Mouse (Mus musculus) CD4-positive helper T cell, adult 2 months (primary cell): Measurements from ENCODE around the gene Ltn1.

Experiments
- DNase-seq: peaks from one replicate; pipeline ENCODE4 v3.0.0-alpha.2; 2012; ENCODE audit warnings: low read depth, missing footprints, low spot score

The Ltn1 gene

DNA sequence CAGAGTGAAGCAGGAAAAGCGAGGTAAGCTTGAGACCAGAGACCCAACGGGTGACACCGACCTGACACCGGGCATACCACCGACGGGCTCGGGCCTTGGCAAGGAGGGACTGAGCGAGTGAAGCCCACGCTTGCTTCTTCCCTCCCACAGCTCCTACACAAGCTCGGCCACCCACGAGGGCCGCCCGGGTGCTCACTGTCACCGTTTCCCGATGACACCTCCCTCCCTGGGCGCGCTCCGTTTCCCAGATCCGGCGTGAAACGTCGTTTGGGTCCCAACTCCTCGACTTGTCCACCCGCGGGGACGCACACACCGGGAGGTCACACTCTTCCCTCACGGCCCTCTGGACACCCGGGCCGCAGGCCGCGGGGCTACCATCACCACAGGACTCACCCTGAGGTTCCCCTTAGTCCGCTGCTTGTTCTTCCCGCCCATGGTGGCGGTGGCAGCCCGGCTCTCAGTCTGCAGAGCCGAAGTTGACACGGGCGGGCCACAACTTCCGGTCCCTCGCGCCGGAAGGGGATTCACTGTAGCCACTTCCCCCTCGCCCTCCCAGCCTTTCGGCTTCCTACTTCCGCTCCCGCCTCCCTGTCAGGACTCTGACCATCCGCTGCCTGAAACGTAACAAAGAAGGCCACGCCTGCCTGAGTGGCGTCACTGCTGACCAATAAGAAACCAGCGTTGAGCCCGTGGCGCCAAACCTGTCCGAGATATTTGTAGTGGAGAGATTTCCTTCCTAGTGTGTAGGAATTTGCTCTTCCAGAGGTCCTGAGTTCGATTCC, at the start of gene Ltn1:
Ltn1 (minus strand) TSS at position 580 of the 782 bp plus-strand sequence.
- DNase-seq, result peak; percentile 97

DNA sequence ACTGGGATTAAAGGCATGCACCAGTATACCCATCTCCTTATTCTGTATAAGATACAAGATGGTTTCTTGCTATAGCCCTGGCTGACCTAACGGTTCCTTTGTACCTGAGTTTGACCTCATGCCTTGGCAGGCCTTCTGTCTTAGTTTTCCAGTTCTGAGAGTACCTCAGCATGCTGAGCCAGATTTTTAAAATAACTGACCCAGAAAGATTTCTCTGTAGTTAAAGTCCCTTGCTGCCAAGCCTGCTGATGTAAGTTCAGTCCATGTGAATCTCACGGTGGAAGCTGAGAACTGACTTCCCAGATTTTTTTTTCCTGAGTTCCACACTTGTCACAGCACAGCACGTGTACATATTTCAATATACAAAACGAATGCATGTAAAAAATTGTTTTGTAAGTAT, 38.2 kb upstream of the Ltn1 start:
- DNase-seq, result no peak

DNA sequence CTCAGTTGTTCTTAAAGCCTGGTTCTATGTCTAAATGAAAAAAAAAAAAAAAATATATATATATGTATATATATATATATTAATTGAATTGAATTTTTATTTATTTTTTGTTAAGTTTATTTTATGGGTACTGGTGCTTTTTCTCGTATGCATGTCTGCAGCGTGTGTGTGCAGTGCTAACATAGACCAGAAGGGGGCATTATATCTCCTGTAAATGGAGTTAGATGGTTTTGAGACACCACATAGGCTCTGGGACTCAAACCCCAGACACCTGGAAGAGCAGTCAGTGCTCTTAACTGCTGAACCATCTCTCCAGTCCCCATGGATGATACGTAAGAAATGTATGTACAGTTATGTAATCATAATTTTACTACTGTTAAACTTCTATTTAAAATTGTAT, 26.3 kb upstream of the Ltn1 start:
- peak; percentile 17 for DNase-seq

DNA sequence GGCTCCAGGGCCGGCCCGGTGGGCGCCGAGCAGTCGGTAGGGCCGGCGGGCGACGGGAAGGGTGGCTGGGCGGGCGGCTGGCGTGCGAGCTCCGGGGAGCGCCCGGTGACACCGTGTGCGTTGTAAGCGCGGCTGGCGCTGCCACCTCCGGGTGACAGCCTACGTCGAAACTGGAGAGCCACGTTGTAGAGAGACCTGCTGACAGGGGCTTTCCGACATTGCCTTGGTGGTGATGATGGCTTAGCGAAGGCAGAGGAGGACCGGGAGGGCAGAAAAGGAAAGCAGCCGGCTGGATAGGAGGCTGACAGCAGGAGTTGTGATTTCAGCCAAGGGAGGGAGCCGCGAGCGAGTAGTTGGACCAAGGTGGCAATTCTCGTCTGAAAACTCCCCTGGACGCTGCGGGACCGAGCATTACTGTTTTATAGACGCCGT, 22.8 kb upstream of the Ltn1 start:
- DNase-seq, result peak; percentile 78

DNA sequence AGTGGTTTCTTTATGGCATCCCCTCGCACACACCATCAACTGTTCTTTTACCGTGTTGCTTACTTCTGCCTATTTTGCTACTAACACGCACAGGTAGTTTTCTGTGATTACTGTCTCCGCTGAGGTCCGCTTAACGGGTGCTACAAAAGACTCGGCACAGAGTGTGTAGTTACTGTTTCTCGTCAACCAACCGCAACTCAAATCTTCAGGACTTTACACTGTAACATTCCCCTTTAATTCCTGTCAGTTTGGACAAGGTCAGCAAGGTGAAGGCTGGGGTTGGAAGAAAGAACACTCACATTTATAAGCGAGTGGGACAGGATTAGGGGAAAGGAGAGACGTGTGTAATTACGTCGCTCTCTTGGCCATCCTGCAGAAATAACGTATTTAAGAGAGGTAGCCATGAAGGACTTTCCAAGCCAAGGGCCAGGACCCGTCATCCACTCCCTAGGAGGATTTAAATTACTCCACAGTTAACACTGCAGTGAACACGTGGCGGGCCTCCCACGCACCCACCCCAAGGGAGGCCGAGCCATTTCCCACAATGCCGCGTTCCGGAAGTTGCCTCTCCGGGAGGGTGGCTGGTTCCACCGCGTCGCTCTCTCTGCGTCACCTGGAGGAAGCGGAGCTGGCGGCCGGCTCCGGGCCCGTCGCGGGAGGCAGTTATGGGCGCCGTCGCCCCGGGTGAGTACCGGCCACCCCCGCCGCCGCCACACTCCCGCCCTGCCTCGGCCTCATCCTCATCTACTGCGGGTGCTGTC, 22.2 kb upstream of the Ltn1 start, which contains the start of gene Usp16:
Usp16 (plus strand) TSS at position 285 of the 761 bp plus-strand sequence.
- peak; percentile 94 for DNase-seq

DNA sequence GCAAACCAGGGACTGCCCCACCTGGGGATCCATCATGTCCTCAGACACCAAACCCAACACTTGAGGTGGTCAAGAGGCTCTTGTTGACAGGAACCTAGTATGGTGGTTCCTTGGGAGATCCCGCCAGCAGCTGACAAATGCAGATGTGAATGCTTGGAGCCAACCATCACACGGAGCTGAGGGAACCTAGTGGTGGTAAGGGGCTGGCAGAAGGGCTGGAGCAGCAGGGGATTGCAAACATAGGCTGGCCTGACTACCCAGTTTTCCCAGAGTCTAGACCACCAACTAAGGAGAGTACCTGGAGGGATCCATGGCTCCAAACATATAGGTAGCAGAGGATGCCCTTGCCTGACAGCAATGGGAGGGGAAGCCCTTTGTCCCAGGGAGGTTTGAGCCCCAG, 20.8 kb upstream of the Ltn1 start:
- DNase-seq, result no peak

DNA sequence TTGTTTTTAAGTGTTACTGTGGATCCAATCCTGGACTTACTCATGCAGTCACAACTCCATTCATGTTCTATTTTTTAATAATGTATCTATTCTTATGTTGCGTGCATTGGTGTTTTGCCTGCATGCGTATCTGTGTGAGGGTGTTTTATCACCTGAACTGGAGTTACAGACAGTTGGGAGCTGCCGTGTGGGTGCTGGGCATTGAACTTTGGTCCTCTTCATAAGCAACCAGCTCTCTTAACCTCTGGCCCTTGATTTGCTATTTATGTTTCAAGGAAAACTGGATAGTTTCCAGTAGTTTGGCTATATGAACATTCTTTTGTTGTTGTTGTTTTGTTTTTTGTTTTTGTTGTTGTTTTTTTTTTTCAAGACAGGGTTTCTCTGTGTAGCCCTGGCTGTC, 13.1 kb upstream of the Ltn1 start:
- no peak for DNase-seq

DNA sequence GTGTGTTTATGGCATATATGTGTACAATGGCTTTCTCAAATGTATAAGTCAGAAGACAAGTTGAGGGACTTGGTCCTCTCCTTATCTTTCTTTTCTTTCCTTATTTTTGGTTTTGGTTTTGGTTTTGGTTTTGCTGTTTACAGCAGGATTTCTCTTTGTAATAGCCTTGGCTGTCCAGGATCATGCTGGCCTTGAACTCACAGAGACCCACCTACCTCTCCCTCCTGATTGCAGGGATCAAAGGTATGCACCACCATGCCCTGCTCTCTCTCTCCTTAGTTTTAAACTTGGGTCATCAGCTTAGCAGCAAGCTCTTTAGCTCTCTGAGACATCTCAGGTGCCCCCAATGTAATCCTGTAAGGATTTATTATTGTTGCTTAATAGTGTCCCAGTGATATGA, 12.7 kb upstream of the Ltn1 start:
- DNase-seq, result no peak

DNA sequence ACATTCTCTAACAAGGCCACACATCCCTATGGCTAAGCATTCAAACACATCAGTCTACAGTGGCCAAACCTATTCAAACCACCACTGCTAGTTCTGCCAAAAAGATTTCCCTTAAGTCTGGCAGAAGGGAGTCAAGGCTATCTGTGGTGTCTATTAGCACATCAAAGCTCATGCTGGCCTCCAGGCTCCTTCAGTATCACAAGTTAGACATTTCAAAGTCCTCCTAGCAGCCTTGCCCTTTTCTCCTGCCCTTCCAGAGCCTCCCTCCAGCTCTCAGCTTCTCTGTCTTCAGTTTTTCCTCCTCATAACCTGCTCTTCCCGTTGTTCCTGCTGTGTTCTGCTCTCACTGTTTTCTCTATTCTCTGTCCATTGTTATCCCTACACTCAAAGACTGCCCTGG, 11.7 kb upstream of the Ltn1 start:
- no peak for DNase-seq

DNA sequence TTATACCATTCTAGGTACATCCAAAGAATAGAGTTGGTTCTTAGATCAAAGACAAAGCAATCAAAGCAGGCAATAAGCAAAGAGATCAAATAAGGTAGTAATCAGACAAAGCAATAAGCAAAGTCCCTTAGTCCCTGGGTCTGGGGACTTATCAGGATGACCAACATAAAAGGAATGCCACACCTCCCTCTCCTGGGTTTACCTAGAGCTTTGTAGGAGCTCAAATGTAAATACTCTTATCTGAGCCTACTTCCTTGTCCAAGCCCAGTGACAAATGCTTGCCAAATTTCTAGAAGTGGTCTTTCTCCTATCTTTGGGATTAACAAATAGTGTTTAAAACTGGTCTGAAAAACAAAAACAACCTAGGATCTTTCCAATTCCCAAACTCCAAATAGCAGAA, 10.8 kb upstream of the Ltn1 start:
- no peak for DNase-seq

DNA sequence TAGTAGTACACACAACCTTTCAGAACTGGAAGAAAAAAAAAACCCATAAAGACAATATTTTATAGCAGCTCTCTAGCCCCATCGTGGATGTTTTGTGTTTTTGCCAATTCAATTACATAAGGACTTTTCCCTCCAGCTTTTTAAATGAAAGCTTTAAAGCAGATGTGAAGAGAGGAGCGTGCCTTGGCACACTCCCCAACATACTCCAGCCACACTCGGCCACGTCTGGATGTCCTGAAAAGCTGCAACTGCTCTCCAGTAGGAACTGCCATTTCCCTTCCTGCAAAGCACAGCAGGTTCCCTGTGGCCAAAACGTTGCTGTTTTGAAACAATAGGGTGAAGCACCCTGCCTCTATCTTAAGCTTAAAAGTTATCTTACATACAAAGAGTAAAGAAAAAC, 9.9 kb upstream of the Ltn1 start:
- no peak for DNase-seq

DNA sequence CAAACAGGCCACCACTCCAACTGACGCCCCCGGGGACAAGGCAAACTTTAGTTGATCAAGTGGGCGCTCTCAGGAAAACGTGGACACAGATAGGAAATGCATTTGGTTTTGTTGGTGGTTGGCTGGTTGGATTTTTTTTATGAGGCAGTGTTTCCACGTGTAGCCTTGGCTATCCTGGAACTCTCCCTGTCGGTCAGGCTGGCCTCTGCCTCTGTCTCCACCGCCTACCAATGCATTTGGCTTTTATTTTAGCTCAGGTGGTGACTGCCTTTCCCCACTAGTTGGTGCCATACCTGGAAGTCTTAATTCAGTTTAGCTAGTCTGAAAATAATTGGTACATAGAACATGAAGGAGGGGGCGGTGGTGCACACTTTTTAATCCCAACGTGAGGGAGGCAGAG, 8.7 kb upstream of the Ltn1 start:
- DNase-seq, result peak; percentile 60

DNA sequence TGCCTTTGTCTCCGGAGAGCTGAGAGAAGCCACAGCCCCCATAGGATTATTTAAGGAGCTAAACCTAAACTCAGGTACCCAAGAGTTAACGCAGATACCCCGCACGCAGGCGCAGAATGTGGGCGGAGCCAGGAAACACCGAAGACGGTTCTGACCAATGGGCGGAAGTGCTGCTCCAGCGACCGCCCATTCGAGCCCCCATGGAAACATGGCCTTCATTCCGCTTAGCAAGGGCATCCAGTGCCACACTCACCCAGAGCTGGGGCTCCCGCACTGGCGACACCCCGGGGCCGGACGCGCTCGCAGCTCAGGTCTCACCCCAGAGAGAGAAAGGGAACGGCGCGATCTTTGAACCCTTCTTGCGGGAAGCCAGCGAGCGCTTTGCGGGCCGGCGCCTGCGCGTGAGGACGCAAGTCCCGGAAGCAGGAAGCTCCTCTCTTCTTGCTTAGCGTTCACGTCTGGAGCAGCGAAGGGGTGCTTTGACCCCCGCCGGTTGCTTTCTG, 7.8 kb upstream of the Ltn1 start, which contains the start of gene Rwdd2b:
Rwdd2b (minus strand) TSS at position 390 of the 503 bp plus-strand sequence.
- DNase-seq, result peak; percentile 95

DNA sequence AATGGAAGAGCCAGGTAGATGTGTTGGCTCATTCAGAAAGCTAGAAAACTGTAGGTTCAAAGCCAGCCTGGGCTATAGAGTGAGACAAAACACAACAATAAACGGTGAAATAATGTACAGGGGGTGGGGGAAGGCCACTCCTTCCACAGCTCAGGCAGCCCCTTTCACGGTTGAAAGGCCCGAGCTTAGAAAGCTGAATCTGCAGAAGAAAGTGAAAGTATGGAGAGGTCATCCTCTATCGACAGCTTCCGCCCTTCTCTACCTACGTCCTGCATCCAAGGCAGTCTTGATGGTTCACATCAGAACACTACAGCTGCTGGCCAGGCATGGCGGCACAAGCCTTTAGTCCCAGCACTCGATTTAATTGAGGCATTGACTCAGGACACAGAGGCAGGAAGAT, 6.3 kb upstream of the Ltn1 start:
- DNase-seq, result no peak

DNA sequence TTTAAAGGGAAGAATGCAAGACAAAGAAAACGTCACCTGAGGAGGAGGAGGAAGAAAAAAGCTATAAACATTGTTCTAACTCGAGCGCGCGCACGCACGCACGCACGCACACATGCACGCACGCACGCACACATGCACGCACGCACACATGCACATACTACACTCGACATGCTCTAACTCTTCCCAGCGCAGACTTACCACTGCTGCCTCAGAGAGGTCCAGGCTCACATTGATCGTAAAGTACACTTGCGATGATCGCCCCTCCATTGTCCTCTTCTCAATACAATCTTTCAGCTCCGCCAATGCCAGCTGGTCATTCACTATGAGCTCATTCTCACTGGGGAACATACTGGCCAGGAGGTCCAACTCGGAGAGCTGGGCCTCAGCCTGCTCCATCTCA, 4.7 kb upstream of the Ltn1 start:
- DNase-seq, result no peak

DNA sequence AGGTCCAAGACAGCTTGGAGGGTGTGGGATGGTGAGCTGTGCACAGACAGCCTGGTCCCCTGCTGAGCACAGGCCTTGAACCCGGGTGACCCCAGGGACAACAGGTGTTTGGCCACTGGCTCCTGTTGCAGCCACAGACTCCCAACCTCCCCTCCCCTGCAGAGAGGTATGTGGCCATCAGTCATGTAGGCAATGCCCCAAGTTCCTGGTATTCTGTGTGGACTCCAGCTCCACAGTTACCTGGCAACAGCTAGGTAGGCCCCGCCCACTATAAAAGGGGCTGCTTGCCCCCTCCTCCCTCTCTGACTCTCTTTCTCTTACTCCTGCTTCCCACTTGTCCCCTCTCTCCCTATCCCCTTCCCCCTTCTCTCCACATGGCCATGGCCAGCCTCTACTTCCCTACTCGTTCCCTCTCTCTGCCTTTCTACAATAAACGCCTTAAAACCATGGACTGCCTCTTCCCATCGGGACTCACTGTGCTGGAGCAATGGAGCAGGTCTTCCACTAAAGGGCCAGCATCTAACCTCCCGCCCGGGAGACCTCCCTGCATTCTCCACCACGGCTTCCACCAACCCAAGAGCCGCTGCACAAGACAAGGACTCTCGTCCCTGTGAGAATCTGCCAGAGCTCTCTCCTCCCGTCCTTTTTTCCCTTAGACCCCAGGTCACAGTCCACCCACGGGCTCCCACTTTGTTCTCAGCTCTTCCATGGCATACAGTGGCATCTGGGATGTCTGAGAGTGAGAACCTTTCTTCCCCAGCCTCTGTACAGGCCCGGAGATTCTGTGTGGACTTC, 3.2 kb upstream of the Ltn1 start:
- DNase-seq, result no peak

DNA sequence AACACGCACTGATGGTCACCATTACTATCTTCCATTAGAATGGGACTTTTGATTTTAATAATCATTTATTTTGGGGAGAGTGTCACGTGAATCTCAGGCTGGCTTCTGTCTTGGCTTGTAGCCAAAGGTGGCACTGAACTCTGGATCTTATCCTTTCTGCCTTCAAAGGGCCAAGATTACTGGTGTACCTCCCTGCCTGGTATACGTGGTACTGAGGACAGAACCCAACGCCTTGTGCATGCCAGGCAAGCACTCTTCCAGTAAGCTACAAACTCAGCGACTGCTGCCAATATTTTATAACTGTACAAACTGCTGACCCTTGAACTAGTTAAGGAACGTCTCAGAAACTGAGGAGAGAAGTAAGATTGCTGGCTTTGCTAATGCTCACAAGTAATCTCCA, 2.5 kb upstream of the Ltn1 start:
- no peak for DNase-seq

DNA sequence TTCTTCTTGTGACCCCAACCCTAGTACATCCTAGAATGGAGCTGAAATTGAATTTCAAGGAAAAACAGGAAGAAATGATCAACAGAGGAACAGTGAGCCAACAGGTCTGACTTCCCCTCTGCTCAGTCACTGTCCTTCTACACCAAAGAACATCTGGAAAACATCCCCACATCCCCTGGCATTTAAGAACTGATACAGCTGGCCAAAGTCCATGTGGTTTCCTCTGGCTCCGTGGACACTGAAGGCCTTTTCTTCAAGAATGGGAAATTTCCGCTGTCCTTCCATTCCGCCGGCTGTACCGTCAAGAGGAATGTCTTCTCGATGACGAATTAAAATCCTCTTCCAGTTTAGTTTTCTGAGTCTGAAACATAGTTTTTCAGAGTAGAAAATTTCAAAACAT, 1.9 kb upstream of the Ltn1 start:
- DNase-seq, result no peak

DNA sequence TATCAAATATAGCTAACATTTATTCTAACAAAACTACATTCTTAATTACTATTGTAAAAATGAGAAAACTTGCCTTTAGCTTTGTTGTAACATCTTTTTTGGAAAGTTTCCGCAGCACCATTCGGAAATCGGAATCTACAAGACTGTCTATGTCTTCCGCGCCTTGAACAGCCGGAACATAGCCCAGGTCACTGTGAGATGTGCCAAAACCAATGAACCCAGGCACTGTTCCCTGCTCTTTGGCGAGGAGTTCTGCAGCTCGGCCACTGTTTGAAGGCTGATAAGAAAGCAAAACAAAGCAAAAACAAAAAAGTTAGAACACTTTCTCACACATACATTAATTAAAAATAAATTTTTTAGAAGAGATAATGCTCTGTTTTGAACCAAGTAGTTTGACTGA, 4.9 kb downstream of the Ltn1 start:
- DNase-seq, result no peak

DNA sequence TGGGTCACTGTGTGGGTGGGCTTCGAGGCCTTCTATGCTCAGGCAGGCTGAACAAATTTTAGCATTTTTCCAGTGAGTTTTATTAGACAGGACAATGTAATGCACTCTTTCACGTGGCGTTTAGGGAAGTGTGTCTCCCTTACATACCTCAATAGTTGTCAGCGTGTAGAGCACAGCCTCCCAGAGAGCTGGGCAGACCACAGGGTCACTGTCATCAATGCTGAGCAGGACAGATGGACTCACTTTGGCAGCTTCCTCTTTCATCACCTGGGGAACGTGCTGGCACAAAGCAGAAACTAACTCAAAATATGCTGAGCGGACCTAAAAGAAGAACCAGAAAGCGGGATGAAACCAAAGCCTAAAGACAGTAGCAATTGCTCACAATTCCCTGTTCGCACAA, 11.8 kb downstream of the Ltn1 start:
- DNase-seq, result no peak

DNA sequence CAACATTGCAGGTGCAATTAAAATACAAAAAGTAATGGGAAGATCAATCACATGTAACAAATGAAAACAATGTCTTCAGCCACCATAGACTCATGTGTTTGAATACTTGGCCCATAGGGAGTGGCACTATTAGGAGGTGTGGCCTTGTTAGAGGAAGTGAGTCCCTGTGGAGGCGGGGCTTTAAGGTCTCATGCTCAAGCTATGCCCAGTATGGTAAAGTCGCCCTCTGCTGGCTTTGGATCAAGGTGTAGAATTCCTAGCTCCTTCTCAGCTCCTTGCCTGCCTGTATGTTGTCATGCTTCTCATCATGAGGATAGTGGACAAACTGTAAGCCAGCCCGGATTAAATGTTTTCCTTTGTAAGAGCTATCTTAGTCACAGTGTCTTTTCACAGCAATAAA, 27.4 kb downstream of the Ltn1 start:
- DNase-seq, result peak; percentile 34
